Mouse (Mus musculus): ENCODE results near the gene Med25. TPM values are rescaled to one million over a fixed set of nuclear protein-coding genes. Genes with fewer than 3 reads are reported as not detected.

The Med25 gene
- total RNA-seq, 2 experiments from 2014 or later, result 85.9 to 94.9 TPM

DNA sequence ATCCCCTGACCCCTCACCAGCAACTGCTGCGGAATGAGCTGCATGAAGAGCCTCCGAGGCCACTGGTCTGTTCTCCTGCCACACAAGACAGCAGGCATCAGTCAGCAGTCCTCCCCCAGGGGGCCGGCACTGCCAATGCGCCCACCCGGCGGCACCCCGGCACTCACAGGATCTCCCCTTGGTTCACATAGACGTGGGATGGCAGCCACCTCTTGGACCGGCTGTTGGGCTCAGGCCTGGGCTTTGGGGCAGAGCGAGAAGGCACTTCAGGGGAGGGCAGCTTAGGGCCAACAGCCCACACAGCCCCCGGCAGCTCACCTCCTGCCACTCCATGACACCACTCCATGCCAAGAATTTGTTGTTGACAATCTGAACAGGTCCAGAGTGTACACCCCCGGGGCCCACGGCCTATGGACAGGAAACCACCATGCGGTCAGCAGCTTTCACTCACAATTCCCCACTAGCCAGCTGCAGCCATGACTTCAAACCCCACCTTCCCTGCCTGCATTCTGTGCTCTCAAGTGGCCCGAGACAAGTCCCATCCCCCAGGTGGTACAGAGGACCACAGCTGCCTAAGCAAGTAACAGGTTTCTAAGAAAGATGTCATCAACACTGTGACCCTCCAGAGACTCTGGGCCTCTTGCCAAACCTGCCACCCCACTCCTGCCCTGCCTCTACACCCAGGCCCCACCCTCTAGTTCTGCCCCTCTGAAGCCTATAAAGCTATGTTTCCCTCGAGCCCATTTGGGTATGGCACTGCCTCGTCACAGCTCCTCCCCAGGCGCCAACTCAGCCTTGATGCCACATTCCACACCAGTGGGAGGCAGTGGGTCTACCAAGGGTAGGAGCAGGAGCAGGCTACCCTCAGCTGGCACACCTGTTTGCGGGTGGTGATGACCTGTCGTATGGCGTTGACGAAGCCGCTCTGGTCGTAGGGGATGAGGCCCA, 27.6 kb downstream of the Med25 start:
- DNase-seq (ENCODE audit: low spot score in 2 of 2), result no peak

DNA sequence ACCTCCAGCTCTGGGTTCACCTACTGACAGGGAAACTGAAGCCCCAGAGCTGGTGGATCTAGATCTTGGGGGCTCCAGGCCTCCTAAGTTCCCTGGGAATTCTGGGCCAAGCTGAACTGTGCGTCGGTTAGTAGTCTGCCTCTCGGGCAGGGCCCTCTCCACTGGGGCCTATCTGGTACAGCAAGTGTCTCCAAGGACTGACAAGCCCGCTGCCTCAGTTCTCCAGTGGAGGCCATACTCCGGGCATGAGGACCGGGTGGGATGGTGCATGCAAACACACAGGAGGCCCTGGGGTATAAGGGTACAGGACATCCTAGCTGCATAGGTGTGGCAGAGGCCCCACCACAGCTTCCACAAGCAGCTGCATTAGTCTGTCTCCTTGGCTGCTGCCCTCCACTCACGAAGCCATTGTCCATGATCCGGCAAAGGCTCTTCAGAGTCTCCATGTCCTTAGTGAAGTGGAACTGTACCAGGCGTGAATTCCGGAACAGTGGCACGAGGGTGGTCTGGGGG, 28.5 kb downstream of the Med25 start:
- DNase-seq (ENCODE audit: low spot score in 2 of 2), result no peak

DNA sequence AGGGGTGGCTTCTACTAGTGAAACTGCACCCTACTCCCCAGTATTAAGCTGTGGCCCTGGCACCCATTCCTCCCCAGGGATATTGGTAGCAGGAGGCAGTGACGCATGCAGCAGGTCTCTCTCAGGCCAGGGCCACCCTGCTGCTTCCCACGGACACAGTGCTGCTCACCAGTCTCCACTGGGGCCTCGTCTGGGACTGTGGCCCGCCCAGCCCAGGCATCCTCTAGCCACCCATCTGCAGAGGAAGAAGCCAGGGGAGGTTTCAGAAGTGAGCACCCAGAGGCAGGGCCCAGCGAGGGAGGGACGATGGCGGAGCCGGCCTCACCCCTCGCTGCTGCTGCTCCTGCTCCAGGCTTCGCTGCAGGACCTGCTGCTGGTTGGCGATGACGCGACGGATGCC, 29.3 kb downstream of the Med25 start:
- no peak for DNase-seq (ENCODE audit: low spot score in 2 of 2)

DNA sequence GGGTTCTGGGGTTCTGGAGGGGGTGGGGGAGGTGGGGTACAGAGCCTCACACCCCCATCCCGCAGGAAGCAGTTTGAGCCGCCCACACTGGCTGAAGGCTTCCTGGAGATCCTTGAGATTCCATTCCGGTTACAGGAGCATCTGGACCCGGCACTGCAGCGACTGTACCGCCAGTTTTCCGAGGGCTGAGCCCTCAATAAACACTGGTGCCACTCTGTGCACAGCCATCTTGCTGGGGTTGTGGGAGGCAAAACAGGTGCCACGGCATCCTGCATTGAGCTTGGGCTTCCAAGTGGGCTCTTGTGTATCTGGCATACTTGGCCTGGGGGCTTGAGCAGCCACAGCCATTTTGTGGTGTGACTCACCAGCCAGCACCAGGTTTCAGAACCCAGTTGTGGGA, 30.1 kb downstream of the Med25 start:
- peak in 1 of 2 experiments; percentile 15 for DNase-seq (ENCODE audit: low spot score in 2 of 2)

DNA sequence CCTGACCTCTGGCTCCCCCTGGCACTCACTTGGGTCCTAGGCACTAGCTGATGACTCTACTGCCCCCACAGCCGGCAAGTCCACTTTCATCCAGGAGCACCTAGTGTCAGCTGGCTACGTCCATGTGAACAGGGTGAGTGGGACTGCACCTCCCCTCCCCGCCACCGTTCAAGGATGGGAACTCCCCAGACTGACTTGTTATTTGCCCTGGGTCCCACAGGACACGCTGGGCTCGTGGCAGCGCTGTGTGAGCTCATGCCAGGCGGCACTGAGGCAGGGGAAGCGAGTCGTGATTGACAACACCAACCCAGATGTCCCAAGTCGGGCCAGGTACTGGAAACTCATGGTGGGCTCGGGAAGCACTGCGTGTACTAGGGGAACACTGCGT, 31.1 kb downstream of the Med25 start:
- no peak for DNase-seq (ENCODE audit: low spot score in 2 of 2)

DNA sequence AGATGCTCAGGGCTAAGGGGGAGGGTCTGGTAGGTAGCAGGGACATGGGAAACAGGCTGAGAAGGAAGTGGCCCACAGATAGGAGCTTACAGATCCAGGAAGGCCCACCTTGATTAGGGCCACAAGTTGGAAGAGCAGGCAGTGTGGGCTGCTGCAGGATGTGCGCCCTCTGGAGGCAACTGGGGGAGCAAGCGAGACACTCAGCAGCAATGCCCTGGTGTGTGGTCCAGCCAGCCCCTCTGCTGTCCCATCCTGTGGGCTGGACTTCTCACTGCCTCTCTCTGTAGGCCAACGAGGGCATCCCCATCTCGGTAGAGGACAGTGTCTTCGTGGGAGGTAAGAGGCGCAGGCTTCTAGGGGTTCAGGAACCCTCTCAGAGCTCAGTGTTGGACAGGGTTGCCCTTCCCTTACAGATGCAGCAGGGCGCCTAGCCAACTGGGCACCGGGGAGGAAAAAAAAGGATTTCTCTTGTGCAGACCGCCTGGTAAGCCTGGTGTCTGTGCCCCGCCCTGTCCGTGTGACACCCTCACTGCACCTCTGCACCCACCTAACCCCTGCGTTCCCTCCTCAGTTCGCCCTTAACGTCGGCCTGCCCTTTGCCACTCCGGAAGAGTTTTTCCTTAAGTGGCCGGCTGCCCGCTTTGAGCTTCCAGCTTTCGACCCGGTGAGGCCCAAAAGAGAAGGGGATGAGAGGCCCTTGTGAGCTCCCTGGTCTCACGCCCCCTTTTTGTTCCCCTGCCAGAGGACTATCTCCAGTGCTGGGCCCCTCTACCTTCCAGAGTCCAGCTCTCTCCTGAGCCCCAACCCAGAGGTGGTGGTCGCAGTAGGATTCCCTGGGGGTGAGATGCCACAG, 31.7 kb downstream of the Med25 start:
- DNase-seq (ENCODE audit: low spot score in 2 of 2), result peak; percentile 65 to 69

DNA sequence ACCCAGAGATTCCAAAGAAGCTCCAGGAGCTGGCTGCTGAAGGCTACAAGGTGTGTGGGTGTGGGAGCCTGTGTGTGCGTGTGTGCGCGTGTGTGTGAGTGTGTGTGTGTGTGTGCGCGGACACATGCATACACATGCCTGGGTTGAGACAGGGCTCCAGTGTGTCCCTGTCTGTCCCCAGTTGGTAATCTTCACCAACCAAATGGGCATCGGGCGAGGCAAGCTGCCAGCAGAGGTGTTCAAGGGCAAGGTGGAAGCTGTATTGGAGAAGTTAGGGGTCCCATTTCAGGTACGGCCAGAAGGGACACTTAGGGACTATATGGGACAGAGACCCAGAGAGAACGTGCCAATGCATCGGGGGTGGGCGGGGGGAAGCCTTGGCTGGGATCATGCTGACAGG, 32.6 kb downstream of the Med25 start:
- DNase-seq (ENCODE audit: low spot score in 2 of 2), result no peak

DNA sequence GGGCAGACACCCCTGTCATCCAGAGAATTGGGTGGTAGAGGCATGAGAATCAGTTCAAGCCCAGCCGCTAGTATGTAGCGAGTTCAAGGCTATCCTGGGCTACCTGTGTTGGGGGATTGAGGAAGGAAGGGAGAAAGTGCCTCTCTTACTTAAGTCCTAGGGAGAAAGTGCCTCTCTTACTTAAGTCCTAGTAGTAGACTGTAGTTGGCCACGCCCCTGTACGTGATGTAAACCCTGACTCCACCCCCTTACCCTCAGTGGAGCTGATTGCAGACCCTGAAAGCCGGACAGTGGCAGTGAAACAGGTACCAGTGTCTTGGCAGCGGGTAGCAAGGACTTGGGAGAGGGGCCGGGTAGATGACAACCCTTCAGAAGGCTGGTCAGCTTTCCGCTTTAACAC, 34.6 kb downstream of the Med25 start:
- DNase-seq (ENCODE audit: low spot score in 2 of 2), result no peak

DNA sequence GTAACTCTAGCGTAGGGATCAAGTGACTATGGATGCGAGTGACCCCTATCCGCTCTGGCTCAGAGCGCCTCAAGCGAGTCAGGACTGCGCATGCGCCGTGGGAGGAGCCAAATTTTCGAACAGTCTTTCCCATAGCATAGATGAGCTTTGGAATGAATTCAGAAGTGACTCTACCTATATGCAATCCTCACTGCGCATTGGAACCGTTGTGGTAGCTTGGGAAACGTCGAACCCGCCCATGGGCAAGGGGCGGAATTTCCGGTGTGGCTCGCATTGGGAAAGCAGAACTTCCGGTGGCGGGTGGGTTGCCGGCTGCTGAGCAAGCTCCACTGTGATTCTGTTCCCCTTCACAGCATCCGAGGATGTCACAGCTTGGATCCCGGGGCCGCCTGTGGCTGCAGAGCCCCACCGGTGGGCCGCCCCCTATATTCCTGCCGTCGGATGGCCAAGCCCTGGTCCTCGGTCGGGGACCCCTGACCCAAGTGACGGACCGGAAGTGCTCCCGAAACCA, 35.4 kb downstream of the Med25 start, which contains the start of gene Pnkp:
Gene Pnkp (plus strand): TSS at position 98 of the 511 bp plus-strand sequence.
- peak; percentile 89 to 92 for DNase-seq (ENCODE audit: low spot score in 2 of 2)

DNA sequence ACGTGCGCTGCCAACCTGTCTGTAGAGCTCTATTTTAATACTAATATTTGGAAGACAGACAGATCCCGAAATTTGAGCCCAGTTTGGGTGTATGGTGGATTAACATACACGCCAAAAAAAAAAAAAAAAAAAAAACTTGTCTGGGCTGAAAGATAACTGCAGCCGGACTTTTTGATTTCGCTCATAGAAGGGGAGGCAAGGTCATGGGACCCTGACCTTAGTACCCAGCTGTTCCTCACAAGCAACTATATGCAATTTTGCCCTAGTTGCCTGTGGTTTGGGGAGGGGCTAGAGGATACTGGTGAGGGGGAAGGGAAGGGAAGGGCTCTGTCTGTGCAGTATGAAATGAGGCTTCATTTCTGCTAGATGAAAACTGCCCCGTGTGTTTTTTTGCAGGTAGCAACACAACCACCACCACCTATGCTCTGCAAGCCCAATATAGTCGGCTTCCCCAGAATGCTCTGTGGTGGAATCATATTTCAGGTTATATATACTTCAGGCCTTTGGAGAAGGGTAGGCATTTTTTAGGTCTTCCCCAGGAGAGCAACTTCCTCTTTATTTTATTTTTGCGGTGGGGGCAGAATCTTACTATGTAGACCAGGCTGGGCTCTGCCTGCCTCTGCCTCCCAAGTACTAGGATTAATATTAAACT, 36.1 kb downstream of the Med25 start:
- DNase-seq (ENCODE audit: low spot score in 2 of 2), result no peak

DNA sequence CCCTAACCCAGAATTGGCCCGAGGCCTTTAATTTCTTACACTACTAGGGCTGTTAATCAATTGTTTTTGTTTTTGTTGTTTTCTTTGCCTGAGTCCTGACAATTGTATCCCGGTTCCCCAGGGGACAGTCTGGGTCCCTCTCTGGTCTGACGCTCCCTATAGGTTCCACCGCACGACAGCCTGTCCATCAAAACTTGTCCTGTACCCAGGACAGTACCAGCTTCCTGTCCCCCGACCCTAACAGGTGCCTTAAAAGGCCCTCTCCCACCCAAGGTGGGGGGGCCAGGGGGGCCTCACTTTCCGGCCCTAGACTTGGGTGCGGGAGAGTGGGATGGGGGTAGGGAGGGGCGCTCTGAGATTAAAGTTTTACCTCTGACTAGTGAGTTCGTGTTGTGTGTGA, 37.5 kb downstream of the Med25 start:
- no peak for DNase-seq (ENCODE audit: low spot score in 2 of 2)

DNA sequence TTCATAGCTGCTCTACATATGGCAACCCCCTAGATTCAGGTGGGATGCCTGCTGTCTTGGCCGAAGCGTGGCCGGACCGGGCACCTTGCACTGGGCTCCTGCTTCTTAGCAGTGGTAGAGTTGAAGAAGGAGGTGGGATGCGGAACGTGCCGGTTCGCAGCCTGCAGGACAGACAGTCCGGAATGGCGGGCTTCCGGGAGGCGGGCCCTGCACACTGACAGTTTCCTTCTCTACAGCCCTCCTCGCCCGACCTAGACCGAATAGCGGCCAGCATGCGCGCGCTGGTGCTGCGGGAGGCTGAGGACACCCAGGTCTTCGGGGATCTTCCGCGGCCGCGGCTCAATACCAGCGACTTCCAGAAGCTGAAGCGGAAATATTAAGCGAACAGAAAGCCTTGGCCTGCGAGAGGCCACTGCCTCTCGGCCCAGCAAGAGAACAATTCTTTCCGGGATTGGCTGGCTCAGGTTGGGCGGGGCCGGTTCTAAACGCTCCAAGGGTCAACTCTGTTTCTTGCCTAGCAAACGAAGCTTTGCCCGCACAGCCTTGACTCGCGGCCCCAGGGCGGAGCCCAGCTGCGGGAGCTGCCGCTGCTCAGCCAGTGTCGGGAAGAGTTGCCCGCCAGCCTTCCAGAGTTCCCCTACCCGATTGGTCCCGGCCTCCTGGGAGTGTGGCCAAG, 38.0 kb downstream of the Med25 start:
- peak; percentile 61 to 68 for DNase-seq (ENCODE audit: low spot score in 2 of 2)

DNA sequence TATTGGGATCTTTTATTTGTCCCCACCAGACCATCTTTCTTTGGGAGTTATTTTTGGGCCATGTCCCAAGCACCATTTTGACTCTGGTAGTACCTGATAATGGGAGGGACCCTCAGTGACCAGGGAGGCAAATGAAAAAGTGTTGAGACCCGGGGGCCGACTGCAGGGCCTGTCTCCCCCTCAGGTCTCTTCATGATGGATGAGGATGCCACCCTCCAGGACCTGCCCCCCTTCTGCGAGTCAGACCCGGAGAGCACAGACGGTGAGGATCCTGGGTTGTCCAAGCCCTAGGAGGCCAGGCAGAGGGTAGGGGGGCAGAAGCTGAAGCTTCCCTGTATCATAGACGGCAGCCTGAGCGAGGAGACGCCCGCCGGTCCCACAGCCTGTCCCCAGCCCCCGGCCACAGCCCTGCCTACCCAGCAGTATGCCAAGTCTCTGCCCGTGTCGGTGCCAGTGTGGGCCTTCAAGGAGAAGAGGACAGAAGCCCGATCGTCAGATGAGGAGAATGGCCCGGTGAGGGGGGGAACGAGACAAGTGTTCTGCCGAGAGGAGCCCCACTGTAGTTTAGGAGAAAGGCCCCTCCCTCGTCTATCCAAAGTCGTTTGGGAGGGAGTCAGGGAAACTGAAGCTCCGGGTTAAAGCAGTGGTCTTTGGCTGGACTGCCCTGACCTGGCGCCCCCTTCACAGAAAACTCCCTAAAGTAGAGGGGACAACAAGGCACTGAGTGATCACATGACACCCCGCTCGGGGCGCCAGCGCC, 38.7 kb downstream of the Med25 start:
- DNase-seq (ENCODE audit: low spot score in 2 of 2), result no peak

DNA sequence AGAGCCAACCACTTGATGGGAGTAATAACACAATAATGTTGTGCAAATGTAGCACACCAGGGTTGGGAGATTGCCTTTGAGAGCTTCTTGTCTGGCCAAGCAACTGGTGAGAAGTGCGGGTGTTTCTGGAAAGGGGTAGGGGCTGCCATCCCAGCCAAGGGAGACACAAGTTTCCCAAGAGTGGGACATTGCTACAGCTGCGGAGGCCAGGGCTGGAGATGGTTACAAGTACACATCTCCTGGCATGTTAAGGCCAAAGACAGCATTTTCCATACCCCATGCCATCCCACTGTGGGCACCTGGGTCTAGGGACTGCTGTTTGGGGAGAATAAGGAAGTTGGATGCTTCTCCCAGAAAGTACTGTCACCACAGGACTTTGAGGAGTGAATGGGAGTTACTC, 39.4 kb downstream of the Med25 start:
- DNase-seq (ENCODE audit: low spot score in 2 of 2), result no peak

DNA sequence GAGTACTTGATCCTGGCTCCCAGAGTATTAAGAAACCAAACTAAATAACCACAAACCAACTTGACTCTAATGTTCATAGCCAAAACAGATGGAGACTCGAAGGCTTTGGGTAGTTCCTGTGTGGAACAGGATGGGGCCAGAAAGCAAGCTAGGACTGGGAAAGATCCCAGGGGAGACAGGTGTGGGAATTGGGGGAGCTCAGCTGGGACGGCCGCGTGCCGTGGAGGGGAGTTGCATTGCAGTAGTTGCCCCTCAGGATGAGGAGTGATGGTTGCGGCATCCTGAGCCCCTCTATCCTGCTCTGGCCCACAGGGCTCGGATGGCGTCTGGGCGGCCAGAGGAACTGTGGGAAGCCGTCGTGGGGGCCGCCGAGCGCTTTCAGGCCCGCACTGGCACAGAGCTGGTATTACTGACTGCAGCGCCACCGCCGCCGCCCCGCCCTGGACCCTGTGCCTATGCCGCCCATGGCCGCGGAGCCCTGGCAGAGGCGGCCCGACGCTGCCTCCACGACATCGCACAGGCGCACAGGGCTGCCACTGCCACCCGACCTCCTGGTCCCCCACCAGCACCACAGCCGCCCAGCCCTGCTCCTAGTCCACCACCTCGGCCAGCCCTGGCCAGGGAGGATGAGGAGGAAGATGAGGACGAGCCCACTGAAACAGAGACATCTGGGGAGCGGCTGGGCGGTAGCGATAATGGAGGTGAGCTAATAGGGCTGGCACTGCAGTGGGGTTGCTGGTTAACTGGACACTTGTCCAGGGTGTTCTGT, 40.1 kb downstream of the Med25 start:
- DNase-seq (ENCODE audit: low spot score in 2 of 2), result no peak

DNA sequence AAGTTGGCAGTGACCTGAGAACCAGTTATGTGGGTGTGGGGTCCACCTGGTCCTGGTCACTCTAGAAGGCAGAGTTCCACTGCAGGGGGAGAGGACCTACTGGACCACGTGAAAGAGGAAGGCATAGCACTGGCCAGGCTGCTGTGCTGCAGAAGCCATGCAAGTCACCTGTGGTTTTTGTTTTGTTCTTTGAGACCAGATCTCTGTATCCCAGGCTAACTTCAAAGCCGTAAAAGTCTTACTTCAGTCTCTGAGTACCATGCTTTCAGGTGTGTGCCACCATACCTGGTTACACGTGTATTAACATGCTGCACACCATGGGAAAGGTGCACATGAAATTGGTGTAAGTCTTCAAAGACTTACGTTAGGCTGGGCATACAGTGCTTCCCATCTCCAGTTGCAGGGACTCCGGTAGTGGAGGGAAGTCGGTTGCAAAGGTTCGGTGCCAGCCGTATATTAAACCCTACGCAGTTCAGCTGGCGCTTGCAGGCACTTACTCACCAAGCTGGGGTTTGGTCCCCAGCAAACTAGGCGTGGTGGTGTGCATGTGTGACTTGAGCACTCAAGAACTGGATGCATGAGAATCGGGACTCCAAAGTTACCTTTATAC, 40.8 kb downstream of the Med25 start:
- DNase-seq (ENCODE audit: low spot score in 2 of 2), result no peak

DNA sequence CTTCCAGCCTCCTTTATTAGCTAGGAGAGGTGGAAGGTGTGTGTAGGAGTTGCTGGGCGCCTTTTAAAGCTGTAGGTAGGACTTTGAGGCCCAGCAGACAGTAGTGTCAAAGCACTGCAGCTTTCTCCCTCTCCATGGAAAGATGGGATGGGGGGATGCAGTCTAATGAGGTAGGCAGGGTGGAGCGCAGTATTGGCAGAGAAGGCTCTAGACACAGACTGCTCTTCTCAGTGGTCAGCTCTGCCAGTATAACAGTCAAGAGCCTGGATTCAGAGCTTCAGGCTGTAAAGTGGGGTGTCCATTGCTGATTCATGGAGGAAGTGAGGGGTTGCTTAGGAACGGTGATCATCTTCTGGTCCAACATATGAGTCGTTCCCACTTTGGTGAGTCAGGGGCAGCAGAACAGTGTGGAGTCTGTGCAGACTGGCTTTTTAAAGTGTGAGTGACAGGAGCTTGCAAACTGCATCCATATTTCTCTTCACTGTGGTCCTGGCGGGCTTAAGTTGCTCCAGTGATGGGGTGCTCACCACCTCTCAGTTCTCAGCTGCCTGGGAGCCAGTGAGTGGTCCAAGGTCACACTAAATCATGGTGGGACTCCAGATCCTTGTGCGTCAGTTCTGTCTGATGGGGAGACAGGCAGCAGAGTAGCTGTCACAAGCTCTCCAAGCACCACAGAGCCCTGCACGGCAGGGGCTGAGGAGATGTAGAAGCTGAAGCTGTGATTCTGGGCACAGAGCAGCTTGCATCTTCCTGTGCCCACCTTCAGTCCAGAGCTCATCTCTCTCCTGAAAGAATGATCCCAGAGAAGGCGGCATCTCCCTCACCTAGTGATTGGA, 41.5 kb downstream of the Med25 start:
- DNase-seq (ENCODE audit: low spot score in 2 of 2), result no peak

DNA sequence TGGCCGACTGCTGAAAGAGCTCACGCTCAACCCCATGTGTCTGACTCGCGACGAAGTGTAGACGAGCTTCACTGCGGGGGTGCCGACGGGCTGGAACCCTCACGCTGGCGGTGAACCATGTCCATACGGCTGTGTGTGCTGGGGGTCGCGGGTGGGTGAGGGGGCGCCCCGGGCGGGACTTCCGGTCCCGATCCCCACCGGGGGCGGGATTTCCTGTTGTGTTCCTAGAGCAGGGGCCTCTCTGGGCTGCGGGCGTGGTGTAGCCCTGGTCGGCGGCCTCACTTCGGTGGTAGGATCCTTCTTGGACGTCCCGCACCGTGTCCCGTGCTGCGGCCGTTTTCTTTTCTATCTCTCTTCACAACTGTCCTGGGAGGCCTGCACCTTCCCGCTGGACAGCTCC, 42.4 kb downstream of the Med25 start:
- peak; percentile 65 to 71 for DNase-seq (ENCODE audit: low spot score in 2 of 2)
